Mouse (Mus musculus) hindbrain, embryonic 15.5 days (tissue): ENCODE data around the gene Vmn1r43. TPM values are rescaled to one million over a fixed set of nuclear protein-coding genes. Genes with fewer than 3 reads are reported as not detected.
"Not testable (repeated sequence)": the region's sequence is repeated elsewhere in the genome, so short reads cannot be mapped to it uniquely, and the experiment has no call there.

Experiments used
- ATAC-seq: fragments of 200-750 bp; cut with Nextera tagmentation; 2 replicates; pipeline ENCODE4 v1.8.0; 2017; ENCODE audit warnings: low read depth, moderate number of reproducible peaks, moderate TSS enrichment; ENCODE audit not compliant: low FRiP score
- H3K27ac ChIP-seq: fragments of 300-500 bp; sonication (generic); replicated peaks from 2 replicates; pipeline ENCODE4 v1.5.1; 2015; ENCODE audit warnings: mild to moderate bottlenecking, inconsistent platforms
- H3K27me3 ChIP-seq: fragments of 300-500 bp; sonication (generic); 2 replicates; pipeline ENCODE4 v1.6.1; 2015; ENCODE audit warnings: control low read depth, inconsistent platforms
- H3K36me3 ChIP-seq: fragments of 300-500 bp; sonication (generic); 2 replicates; pipeline ENCODE4 v1.6.1; 2015; ENCODE audit warnings: control low read depth, inconsistent platforms
- H3K4me1 ChIP-seq: fragments of 300-500 bp; sonication (generic); replicated peaks from 2 replicates; pipeline ENCODE4 v1.6.1; 2015; ENCODE audit warnings: control low read depth, inconsistent platforms
- H3K4me2 ChIP-seq: fragments of 300-500 bp; sonication (generic); 2 replicates; pipeline ENCODE4 v1.6.1; 2015; ENCODE audit warnings: moderate library complexity, mild to moderate bottlenecking, inconsistent platforms
- H3K4me3 ChIP-seq: fragments of 300-500 bp; sonication (generic); 2 replicates; pipeline ENCODE4 v1.5.1; 2015; ENCODE audit warnings: mild to moderate bottlenecking, inconsistent platforms
- H3K9ac ChIP-seq: fragments of 300-500 bp; sonication (generic); 2 replicates; pipeline ENCODE4 v1.6.1; 2015; ENCODE audit warnings: inconsistent platforms
- H3K9me3 ChIP-seq: fragments of 300-500 bp; sonication (generic); 2 replicates; pipeline ENCODE4 v1.6.1; 2016; ENCODE audit warnings: control low read depth, inconsistent platforms
- WGBS: fragments of 180-500 bp; shearing (Covaris S2); methylation state at CpG from one replicate; pipeline ENCODE4 v1.1.7; 2015; 5-methylcytosine and 5-hydroxymethylcytosine counted together
- polyA plus RNA-seq: library from polyadenylated mRNA; unstranded; fragments of >200 nt; fragmentation: Nextera tagmentation; extraction: Ambion mirVana; gene quantifications from 2 replicates; pipeline ENCODE4 v1.2.1, GENCODE M21; 2015

Vmn1r43 gene
- not detected in 2 replicates for polyA plus RNA-seq

GRCm38 (mm10) chr6:89876313-89876712 is at the start of gene Vmn1r43, which contains the start of gene Vmn1r42:
Vmn1r43 (minus strand) TSS chr6:89876413.
Vmn1r42 (minus strand) TSS chr6:89876413.
- not testable (repeated sequence) for H3K4me3 ChIP-seq, H3K36me3 ChIP-seq, H3K9me3 ChIP-seq, H3K9ac ChIP-seq, H3K4me1 ChIP-seq, H3K27me3 ChIP-seq, ATAC-seq, H3K4me2 ChIP-seq, H3K27ac ChIP-seq
- 88% methylated on average over 3 of the region's 3 CpGs for WGBS

DNA sequence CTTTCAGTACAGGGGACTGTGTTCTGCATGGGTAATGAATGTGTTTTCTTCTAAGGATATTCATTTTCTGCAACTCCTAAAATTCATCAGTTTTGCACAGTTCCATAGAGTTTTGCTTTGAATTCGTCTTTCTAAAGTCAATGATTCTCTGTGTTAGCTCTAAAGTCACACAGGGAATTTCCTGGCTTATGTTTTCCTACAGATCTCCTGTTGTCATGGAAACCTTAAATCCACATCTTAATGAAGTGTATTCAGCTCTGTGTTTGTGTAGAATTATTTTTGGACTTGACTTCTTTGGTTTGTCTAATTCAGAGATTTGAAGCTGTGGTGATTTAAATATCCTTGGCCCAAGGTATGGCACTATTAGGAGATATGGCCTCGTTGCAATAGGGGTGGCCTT is 7.6 kb upstream of the Vmn1r43 start:
- Histone ChIP-seq H3K4me1 (no peaks in the 10 kb centered on the region), H3K27me3 (no peaks in the 10 kb centered on the region), H3K4me3 (no peak overlapping the region), H3K9ac (no peak overlapping the region), H3K27ac (no peak overlapping the region), H3K9me3 (no peaks in the 10 kb centered on the region), H3K4me2 (no peak overlapping the region), H3K36me3 (no peaks in the 10 kb centered on the region)
- no peak for ATAC-seq
- 55% methylated on average over 2 of the region's 2 CpGs for WGBS

DNA sequence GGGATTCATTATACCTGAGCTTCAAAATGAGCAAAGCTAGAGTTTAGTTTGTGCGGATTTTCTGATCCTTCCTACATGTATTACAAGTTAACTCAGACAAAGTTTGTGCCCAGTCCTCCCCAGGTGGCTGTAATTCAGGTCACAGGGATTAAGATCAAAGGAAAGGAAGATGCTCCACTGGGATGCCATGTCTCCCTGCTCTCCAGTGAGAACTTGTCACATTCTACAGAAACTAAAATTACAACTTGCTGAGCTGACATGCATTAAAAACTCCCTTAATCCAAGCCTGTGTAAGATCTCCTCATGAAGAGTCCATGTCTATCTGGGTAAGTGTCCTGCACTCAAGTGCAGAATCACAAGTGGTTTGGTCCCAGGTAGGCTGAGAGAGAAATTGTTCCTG is 7.1 kb upstream of the Vmn1r43 start, which contains the start of gene Vmn1r44:
Gene Vmn1r44 (plus strand): TSS at position 301 of the 400 bp plus-strand sequence.
- no peaks in the 10 kb centered on the region for H3K4me1 ChIP-seq
- H3K4me2 ChIP-seq: no peak within 1 kb of the TSS
- no peak within 1 kb of the TSS for H3K4me3 ChIP-seq
- no peaks in the 10 kb centered on the region for H3K27me3 ChIP-seq
- no peak within 1 kb of the TSS for H3K27ac ChIP-seq
- 74% methylated on average over 1 of the region's 1 CpGs for WGBS
- no peaks in the 10 kb centered on the region for H3K9me3 ChIP-seq
- H3K9ac ChIP-seq: no peak within 1 kb of the TSS
- no peaks in the 10 kb centered on the region for H3K36me3 ChIP-seq
- no peak for ATAC-seq

DNA sequence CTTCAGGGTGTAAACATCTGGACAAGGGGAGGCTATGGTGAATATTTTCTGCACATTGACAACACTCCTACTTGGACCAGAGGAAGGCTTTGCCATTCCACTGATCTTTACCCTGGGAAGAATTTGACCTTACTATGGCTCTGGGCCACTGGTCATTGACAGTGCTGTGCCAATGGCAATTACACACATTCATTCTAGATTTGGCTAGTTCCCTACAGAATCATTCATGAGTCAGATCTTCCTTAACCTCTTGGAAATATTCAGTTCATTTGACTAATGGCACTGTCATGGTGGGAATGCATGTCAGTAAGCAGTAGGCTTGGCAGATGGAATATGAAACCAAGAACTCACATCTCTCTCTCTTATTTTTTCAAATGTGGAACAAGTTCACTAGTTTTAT is 4.7 kb upstream of the Vmn1r43 start:
- Histone ChIP-seq H3K9ac (no peak overlapping the region), H3K4me3 (no peak overlapping the region), H3K27me3 (no peaks in the 10 kb centered on the region), H3K9me3 (no peaks in the 10 kb centered on the region), H3K4me2 (no peak overlapping the region), H3K4me1 (no peaks in the 10 kb centered on the region), H3K36me3 (no peaks in the 10 kb centered on the region), H3K27ac (no peak overlapping the region)
- ATAC-seq: no peak

GRCm38 (mm10) chr6:89876963-89877362 is 750 bp upstream of the Vmn1r43 start:
- no peak for ATAC-seq
- H3K27me3 ChIP-seq: no peaks in the 10 kb centered on the region
- 79% methylated on average over 2 of the region's 2 CpGs for WGBS

GRCm38 (mm10) chr6:89867976-89868375 is 8.2 kb downstream of the Vmn1r43 start:
- ATAC-seq: no peak
- Histone ChIP-seq H3K27ac (no peak overlapping the region), H3K9ac (no peak overlapping the region), H3K4me3 (no peak overlapping the region), H3K27me3 (no peaks in the 10 kb centered on the region), H3K9me3 (peaks cover 6% of the 10 kb centered on the region; the same call in 1 of the 2 replicates), H3K4me1 (no peaks in the 10 kb centered on the region), H3K4me2 (no peak overlapping the region), H3K36me3 (no peaks in the 10 kb centered on the region)
- WGBS: 86% methylated on average over 2 of the region's 2 CpGs

More at GRCm38 (mm10) chr6:89876963-89877362, 750 bp upstream of the Vmn1r43 start:
- Histone ChIP-seq H3K9me3 (no peaks in the 10 kb centered on the region), H3K27ac (no peak overlapping the region), H3K36me3 (no peaks in the 10 kb centered on the region), H3K4me2 (no peak overlapping the region), H3K4me3 (no peak overlapping the region), H3K4me1 (no peaks in the 10 kb centered on the region), H3K9ac (no peak overlapping the region)

GRCm38 (mm10) chr6:89867276-89867675 is 8.9 kb downstream of the Vmn1r43 start:
- Histone ChIP-seq H3K9ac (no peak overlapping the region), H3K4me1 (no peaks in the 10 kb centered on the region), H3K4me2 (no peak overlapping the region), H3K27me3 (no peaks in the 10 kb centered on the region), H3K27ac (no peak overlapping the region), H3K36me3 (no peaks in the 10 kb centered on the region), H3K9me3 (peaks cover 6% of the 10 kb centered on the region; the same call in 1 of the 2 replicates), H3K4me3 (no peak overlapping the region)
- WGBS: 95% methylated on average over 2 of the region's 2 CpGs
- ATAC-seq: no peak

DNA sequence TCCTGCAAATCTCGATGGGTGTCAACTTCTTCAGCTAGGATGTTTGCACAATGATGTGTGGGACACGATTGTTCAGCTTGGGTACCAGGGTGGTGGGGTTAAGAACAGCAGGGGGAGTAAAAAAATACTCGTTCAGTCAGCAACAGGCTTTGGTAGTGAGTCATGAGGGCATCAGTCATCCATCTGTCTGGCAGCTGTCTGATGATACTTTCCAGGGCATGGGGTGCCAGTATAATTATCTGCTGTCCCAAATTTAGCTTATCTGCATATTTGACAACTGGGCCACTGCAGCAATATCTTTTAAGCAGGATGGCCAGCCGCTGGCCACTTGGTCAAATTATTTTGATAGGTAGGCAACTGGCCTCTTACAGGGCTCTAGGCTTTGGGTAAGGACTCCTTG is 12.4 kb downstream of the Vmn1r43 start:
- H3K4me1 ChIP-seq: no peaks in the 10 kb centered on the region
- no peaks in the 10 kb centered on the region for H3K36me3 ChIP-seq
- no peak for ATAC-seq
- no peaks in the 10 kb centered on the region for H3K27me3 ChIP-seq
- WGBS: 81% methylated on average over 4 of the region's 4 CpGs
- H3K4me3 ChIP-seq: no peak overlapping the region
- H3K27ac ChIP-seq: no peak overlapping the region
- no peak overlapping the region for H3K4me2 ChIP-seq
- H3K9ac ChIP-seq: no peak overlapping the region
- H3K9me3 ChIP-seq: peaks cover 8% of the 10 kb centered on the region; the same call in 1 of the 2 replicates

GRCm38 (mm10) chr6:89859839-89860238 is 16.4 kb downstream of the Vmn1r43 start:
- no peaks in the 10 kb centered on the region for H3K4me1 ChIP-seq
- no peak overlapping the region for H3K4me2 ChIP-seq
- no peaks in the 10 kb centered on the region for H3K27me3 ChIP-seq
- WGBS: 96% methylated on average over 2 of the region's 2 CpGs
- ATAC-seq: no peak
- H3K27ac ChIP-seq: no peak overlapping the region
- 0 out of 2 replicates have a peak, but pooled peaks cover 2% of the 10 kb centered on the region for H3K9me3 ChIP-seq
- H3K9ac ChIP-seq: no peak overlapping the region
- no peaks in the 10 kb centered on the region for H3K36me3 ChIP-seq
- no peak overlapping the region for H3K4me3 ChIP-seq

DNA sequence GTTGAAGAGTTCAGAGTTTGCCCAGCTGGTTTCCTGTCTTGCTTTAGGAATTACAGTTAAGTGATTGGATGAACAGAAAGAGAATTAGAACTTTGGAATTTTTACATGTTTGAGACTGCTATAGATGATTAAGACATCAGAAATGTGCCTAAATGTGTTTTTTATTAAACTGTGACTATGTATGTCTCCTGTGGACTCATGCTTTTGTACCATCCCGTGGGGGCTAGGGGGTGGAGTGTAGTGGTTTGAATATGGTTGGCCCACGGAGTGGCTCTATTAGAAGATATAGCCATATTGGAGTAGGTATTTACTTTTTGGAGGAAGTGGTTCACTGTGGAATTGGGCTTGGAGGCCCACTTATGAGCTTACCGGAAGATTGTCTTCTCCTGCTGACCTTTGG is 18.7 kb downstream of the Vmn1r43 start:
- no peaks in the 10 kb centered on the region for H3K36me3 ChIP-seq
- ATAC-seq: no peak
- 0 out of 2 replicates have a peak, but pooled peaks cover 2% of the 10 kb centered on the region for H3K9me3 ChIP-seq
- no peak overlapping the region for H3K9ac ChIP-seq
- H3K4me1 ChIP-seq: no peaks in the 10 kb centered on the region
- no peak overlapping the region for H3K27ac ChIP-seq
- H3K4me2 ChIP-seq: no peak overlapping the region
- WGBS: 78% methylated on average over 3 of the region's 3 CpGs
- no peak overlapping the region for H3K4me3 ChIP-seq
- no peaks in the 10 kb centered on the region for H3K27me3 ChIP-seq

Other genes starting within 250 kb of the Vmn1r43 start
- gene Txnrd3, start 232.4 kb downstream of the Vmn1r43 start, polyA plus RNA-seq: 14.9 and 16.5 TPM in 2 replicates
- gene Vmn1r40, start 168.9 kb downstream of the Vmn1r43 start, polyA plus RNA-seq: not detected in 2 replicates
- gene Vmn1r41, start 135.6 kb downstream of the Vmn1r43 start, polyA plus RNA-seq: not detected in 2 replicates
- not detected in 2 replicates for gene Vmn1r42, start within 50 bp of the Vmn1r43 start, polyA plus RNA-seq
- gene Vmn1r44, start 7.2 kb upstream of the Vmn1r43 start, polyA plus RNA-seq: not detected in 2 replicates
- not detected in 2 replicates for gene Vmn1r45, start 64.2 kb upstream of the Vmn1r43 start, polyA plus RNA-seq
- not detected in 2 replicates for gene Vmn1r46, start 92.9 kb upstream of the Vmn1r43 start, polyA plus RNA-seq
- not detected in 2 replicates for gene Vmn1r47, start 139.7 kb upstream of the Vmn1r43 start, polyA plus RNA-seq
- not detected in 2 replicates for gene Vmn1r48, start 160.4 kb upstream of the Vmn1r43 start, polyA plus RNA-seq
- not detected in 2 replicates for gene Vmn1r49, start 202.1 kb upstream of the Vmn1r43 start, polyA plus RNA-seq
- gene Vmn1r50, start 225.0 kb upstream of the Vmn1r43 start, polyA plus RNA-seq: not detected in 2 replicates
- 0.05 TPM in 2 replicates for gene Vmn1r51, start 246.2 kb upstream of the Vmn1r43 start, polyA plus RNA-seq